Mouse (Mus musculus) ES-E14 (cell line): ENCODE data around the gene Lrif1. TPM values are rescaled to one million over a fixed set of nuclear protein-coding genes. Genes with fewer than 3 reads are reported as not detected.

ENCODE experiments used
- DNase-seq: peaks from one replicate; pipeline ENCODE4 v3.0.0-alpha.2; 2013; ENCODE audit warnings: low read depth, low spot score
- H3K27ac ChIP-seq: 2 replicates; pipeline ENCODE4 v1.5.1; 2012; ENCODE audit warnings: low read depth, mild to moderate bottlenecking, low read length, moderate library complexity, mixed read lengths; ENCODE audit not compliant: poor library complexity, insufficient read depth, severe bottlenecking
- H3K36me3 ChIP-seq: 2 replicates; pipeline ENCODE4 v1.6.1; 2012; ENCODE audit warnings: mild to moderate bottlenecking, low read length, moderate library complexity, mixed read lengths; ENCODE audit not compliant: control insufficient read depth, poor library complexity, insufficient read depth, severe bottlenecking
- H3K4me1 ChIP-seq, 2 experiments: fragments of 150-350 bp in 1 of 2; sonication (generic) in 1 of 2; 2 replicates each; pipeline ENCODE4 v1.6.1; 2012; ENCODE audit warnings: low read length in 2 of 2, mild to moderate bottlenecking in 1 of 2, mixed read lengths in 1 of 2; ENCODE audit not compliant: control insufficient read depth in 2 of 2, insufficient read depth in 2 of 2, poor library complexity in 1 of 2
- H3K4me3 ChIP-seq, 2 experiments: fragments of 150-350 bp in 1 of 2; sonication (generic) in 1 of 2; 2 replicates each; pipeline ENCODE4 v1.5.1; 2012; ENCODE audit warnings: low read length in 2 of 2, low read depth in 1 of 2, mild to moderate bottlenecking in 1 of 2, mixed read lengths in 1 of 2; ENCODE audit not compliant: insufficient read depth in 1 of 2, poor library complexity in 1 of 2, severe bottlenecking in 1 of 2
- H3K9ac ChIP-seq: 2 replicates; pipeline ENCODE4 v1.6.1; 2012; ENCODE audit warnings: low read depth, mild to moderate bottlenecking, low read length, mixed read lengths; ENCODE audit not compliant: poor library complexity, insufficient read depth, severe bottlenecking
- H3K9me3 ChIP-seq: fragments of 150-350 bp; sonication (generic); 2 replicates; pipeline ENCODE4 v1.6.1; 2012; ENCODE audit warnings: low read depth, mild to moderate bottlenecking, low read length; ENCODE audit not compliant: control insufficient read depth, insufficient read depth
- CHD2 ChIP-seq: IDR thresholded peaks from 2 replicates; pipeline ENCODE4 v1.6.1; 2014; ENCODE audit warnings: mild to moderate bottlenecking, low read depth, low read length, inconsistent platforms
- HCFC1 ChIP-seq: IDR thresholded peaks from 2 replicates; pipeline ENCODE4 v1.6.1; 2012; ENCODE audit warnings: low read length, inconsistent platforms, borderline replicate concordance; ENCODE audit not compliant: insufficient read depth
- MAFK ChIP-seq: IDR thresholded peaks from 2 replicates; pipeline ENCODE4 v1.6.1; 2014; ENCODE audit warnings: mild to moderate bottlenecking, low read depth, low read length, inconsistent platforms; ENCODE audit not compliant: insufficient read depth
- ZC3H11A ChIP-seq: IDR thresholded peaks from 2 replicates; pipeline ENCODE4 v1.6.1; 2012; ENCODE audit warnings: low read depth, mild to moderate bottlenecking, inconsistent platforms, low read length, borderline replicate concordance
- ZNF384 ChIP-seq: IDR thresholded peaks from 2 replicates; pipeline ENCODE4 v1.6.1; 2012; ENCODE audit warnings: low read depth, low read length, inconsistent platforms
- in situ Hi-C, 2 experiments: fragments of 600-800 bp; cut with MboI; formaldehyde crosslinking; loops; one replicate each; pipeline ENCODE4 v1.15.1; 2025; ENCODE audit warnings: low sequenced_read_pairs in 2 of 2, inconsistent platforms in 1 of 2; ENCODE audit not compliant: unreplicated experiment in 2 of 2
- total RNA-seq: library from RNA; depleted of rRNA; stranded (reverse); fragments of 300-350 nt; gene quantifications from 2 replicates; pipeline ENCODE4 v1.2.3, GENCODE M21; 2012; rRNA removed

The Lrif1 gene
- total RNA-seq, 1 experiment, result 14.9 TPM

- Histone ChIP-seq H3K4me3 (no peak overlapping the region), H3K27ac (no peak overlapping the region), H3K9me3 (no peaks in the 10 kb centered on the region), H3K36me3 (no peaks in the 10 kb centered on the region), H3K9ac (no peak overlapping the region), H3K4me1 (no peaks in the 10 kb centered on the region)
- TF ChIP-seq HCFC1 (no peak), MAFK (no peak), CHD2 (no peak), ZC3H11A (no peak), ZNF384 (no peak)
- in situ Hi-C loops, result no loop called here
- no peak for DNase-seq
These were observed 71.1 kb downstream of the Lrif1 start for GRCm38 (mm10) chr3:106755898-106756297.

- Histone ChIP-seq H3K9ac (no peak overlapping the region), H3K36me3 (no peaks in the 10 kb centered on the region), H3K4me1 (no peaks in the 10 kb centered on the region), H3K4me3 (no peak overlapping the region), H3K9me3 (no peaks in the 10 kb centered on the region), H3K27ac (no peak overlapping the region)
- in situ Hi-C loops, result no loop called here
- DNase-seq, result no peak
- TF ChIP-seq MAFK, result no peak
- TF ChIP-seq ZC3H11A, result no peak
- TF ChIP-seq HCFC1, result no peak
- TF ChIP-seq ZNF384, result no peak
- TF ChIP-seq CHD2, result no peak
These were observed 87.0 kb downstream of the Lrif1 start for GRCm38 (mm10) chr3:106771834-106772233.

- H3K9ac ChIP-seq, result no peak overlapping the region
- in situ Hi-C loops, result no loop called here
- TF ChIP-seq MAFK (no peak), CHD2 (no peak), HCFC1 (no peak), ZNF384 (no peak), ZC3H11A (no peak)
These were observed 100.3 kb downstream of the Lrif1 start for GRCm38 (mm10) chr3:106785130-106785529.

More at GRCm38 (mm10) chr3:106785130-106785529, 100.3 kb downstream of the Lrif1 start:
- no peaks in the 10 kb centered on the region for H3K4me1 ChIP-seq
- no peaks in the 10 kb centered on the region for H3K9me3 ChIP-seq
- no peak for DNase-seq
- no peaks in the 10 kb centered on the region for H3K36me3 ChIP-seq
- no peak overlapping the region for H3K27ac ChIP-seq
- no peak overlapping the region for H3K4me3 ChIP-seq

Other genes starting within 250 kb of the Lrif1 start
- 0.37 and 0.67 TPM in 2 replicates for gene Dennd2d, start 202.6 kb upstream of the Lrif1 start, total RNA-seq
- 14.9 and 15.1 TPM in 2 replicates for gene Dram2, start 137.2 kb upstream of the Lrif1 start, total RNA-seq
- 46.2 and 55.3 TPM in 2 replicates for gene Cept1, start 137.2 kb upstream of the Lrif1 start, total RNA-seq
- gene Cd53, start 105.2 kb downstream of the Lrif1 start, total RNA-seq, result 0.40 TPM in 1 of 2 replicates, not detected in the other
- not detected in 2 replicates for gene Olfr266, start 141.3 kb downstream of the Lrif1 start, total RNA-seq